Mouse (Mus musculus): Measurements from ENCODE around the gene Vav2. TPM values are rescaled to one million over a fixed set of nuclear protein-coding genes. Genes with fewer than 3 reads are reported as not detected.

The Vav2 gene
- polyA plus RNA-seq, 1 experiment from 2014 or later: 8.8 TPM

DNA sequence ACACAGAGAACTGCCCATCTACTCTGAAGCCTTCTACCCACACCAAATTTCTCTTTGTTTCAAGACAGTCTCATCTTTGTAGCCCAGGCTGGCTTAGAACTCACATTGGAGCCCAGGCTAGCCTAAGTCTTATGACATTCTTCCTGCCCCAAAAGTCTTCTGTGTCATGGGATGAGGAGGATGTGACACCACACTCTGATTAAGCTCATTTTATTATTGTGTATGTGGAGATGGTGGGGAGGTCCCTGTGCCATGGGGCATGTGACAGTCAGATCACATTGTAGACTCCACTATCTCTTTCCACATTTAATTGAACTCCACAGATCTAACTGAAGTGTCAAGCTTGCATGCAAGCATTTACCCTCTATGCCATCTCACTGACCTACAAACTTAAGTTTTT is 122.8 kb downstream of the Vav2 start:
- Histone ChIP-seq H3K4me1 (peaks cover 30% of the 10 kb centered on the region), H3K27ac (no peak overlapping the region), H3K4me2 (no peak overlapping the region), H3K9ac (no peak overlapping the region), H3K9me3 (replicated peaks) (no peaks in the 10 kb centered on the region), H3K27me3 (no peaks in the 10 kb centered on the region), H3K4me3 (no peak overlapping the region), H3K36me3 (ENCODE audit: poor library complexity, severe bottlenecking) (peaks cover under 1% of the 10 kb centered on the region; the same call in 1 of the 2 replicates)
- no peak for ATAC-seq

DNA sequence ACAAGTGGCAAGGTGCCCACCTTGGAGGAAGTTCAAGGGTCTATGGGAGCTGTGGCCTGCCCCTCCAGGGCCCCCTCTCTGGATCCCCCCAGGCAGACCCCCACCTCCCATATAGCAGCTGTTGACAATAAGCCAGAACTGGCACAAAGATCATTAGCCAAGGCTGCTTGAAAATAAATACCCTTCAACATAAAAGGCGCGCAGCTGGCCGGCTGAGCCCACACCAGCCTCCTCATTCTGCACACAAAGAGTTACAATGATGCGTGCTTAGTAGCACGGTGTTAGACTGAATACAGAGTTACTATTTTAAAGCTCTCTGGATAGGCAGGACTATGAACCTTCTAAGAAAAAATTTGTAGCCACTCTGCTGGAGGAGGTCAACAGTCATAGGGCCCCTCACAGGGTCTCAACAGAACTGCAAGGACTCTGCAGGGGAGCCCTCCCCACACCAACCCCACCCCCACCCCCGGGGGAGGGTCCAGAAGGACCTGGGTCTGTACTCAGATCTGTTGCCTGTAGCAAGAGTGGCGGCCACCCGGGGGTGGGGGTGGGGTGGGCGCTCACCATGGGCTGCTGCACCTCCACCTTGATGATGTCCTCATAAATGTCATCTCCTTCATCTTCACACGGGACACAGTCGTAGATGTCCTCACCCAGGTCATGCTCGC is 125.3 kb downstream of the Vav2 start:
- H3K4me2 ChIP-seq: peak overlapping the region; percentile 36
- peaks cover 30% of the 10 kb centered on the region for H3K4me1 ChIP-seq
- peaks cover 9% of the 10 kb centered on the region; the same call in 1 of the 2 replicates for H3K36me3 ChIP-seq (ENCODE audit: poor library complexity, severe bottlenecking)
- no peaks in the 10 kb centered on the region for H3K27me3 ChIP-seq
- WGBS: 38% methylated on average over 12 of the region's 12 CpGs
- H3K9ac ChIP-seq: no peak overlapping the region; the same call in 1 of the 2 replicates
- peak; percentile 87 for ATAC-seq
- no peaks in the 10 kb centered on the region for H3K9me3 ChIP-seq (replicated peaks)
- no peak overlapping the region for H3K4me3 ChIP-seq
- H3K27ac ChIP-seq: peak overlapping the region; percentile 96

DNA sequence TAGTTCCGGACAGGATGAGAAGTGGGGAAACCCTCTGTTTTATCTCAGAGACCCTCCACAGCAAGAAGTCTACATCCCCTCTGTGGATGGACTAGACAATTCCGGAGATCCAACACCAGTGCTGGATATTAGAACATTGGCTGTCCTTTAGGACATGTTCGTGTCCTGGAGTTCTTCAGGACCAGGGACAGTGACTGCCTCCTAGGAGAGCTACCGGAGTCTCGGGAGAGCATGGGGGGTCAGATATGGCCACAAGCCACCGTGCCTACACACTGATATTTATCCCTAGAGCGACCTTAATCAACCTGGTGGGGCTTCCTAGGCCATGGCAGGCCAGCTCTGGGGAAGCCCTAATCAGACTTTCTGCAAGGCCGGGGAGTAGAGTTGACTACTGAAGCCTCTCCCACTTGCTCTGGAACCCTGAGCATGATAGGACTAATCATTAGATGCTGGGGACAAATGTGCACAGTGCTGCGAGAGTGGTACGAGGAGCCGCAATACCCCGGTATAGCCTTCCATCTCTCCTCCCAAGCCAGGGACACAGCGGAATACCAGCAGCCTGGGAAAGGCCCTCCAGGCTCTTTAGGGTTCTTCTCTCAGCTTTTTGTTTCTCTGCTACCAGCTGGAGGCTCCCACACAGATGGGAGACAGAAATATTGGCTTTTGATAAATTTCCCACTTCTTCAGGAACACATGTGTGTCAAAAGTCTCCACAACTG is 125.9 kb downstream of the Vav2 start:
- Histone ChIP-seq H3K36me3 (ENCODE audit: poor library complexity, severe bottlenecking) (peaks cover 12% of the 10 kb centered on the region), H3K4me2 (peak overlapping the region; percentile 13; the same call in 1 of the 2 replicates), H3K27ac (peak overlapping the region; percentile 96), H3K4me3 (no peak overlapping the region), H3K27me3 (no peaks in the 10 kb centered on the region), H3K4me1 (peaks cover 30% of the 10 kb centered on the region), H3K9me3 (replicated peaks) (no peaks in the 10 kb centered on the region), H3K9ac (no peak overlapping the region)
- WGBS: 66% methylated on average over 13 of the region's 13 CpGs
- peak; percentile 64 for ATAC-seq

DNA sequence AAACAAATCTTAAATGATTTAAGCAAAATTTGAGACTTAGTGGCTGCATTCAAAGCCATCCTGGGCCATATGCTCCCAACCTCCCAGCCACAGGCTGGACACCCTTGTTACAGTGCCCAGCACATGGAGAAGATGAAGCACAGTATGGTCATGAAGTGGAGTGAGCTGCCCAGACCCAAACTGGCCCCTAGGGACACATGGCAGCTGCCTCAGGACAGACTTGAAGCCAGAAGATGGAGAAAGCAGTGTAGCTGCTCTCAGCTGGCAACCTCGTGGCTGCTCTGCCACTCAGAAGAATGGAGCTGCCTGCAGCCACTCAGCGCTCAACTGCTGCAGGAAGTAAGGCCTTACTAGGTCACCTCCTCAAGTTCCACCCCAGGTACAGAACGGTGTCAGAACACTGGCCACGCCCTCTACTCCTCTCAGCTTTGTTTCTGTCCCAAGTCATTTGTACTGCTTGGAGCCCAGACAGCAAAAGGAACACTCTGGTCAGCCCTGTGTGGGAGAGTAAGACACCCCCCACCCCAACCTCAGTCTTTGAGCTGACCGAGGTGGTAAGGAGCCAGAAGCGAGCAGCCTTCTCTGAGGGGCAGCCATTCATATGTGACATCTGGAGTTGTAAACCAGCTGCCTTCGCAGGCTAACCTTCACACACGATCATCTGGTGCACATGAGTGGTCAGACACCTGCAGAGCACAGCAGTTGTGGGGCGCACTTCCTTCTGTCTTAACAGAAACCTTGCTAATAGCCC is 130.0 kb downstream of the Vav2 start:
- 78% methylated on average over 9 of the region's 9 CpGs for WGBS
- H3K9me3 ChIP-seq (replicated peaks): no peaks in the 10 kb centered on the region
- ATAC-seq: no peak
- H3K27ac ChIP-seq: no peak overlapping the region
- no peak overlapping the region for H3K4me2 ChIP-seq
- H3K4me1 ChIP-seq: peaks cover 20% of the 10 kb centered on the region
- H3K4me3 ChIP-seq: no peak overlapping the region
- no peaks in the 10 kb centered on the region for H3K27me3 ChIP-seq
- peaks cover 27% of the 10 kb centered on the region for H3K36me3 ChIP-seq (ENCODE audit: poor library complexity, severe bottlenecking)
- no peak overlapping the region for H3K9ac ChIP-seq

DNA sequence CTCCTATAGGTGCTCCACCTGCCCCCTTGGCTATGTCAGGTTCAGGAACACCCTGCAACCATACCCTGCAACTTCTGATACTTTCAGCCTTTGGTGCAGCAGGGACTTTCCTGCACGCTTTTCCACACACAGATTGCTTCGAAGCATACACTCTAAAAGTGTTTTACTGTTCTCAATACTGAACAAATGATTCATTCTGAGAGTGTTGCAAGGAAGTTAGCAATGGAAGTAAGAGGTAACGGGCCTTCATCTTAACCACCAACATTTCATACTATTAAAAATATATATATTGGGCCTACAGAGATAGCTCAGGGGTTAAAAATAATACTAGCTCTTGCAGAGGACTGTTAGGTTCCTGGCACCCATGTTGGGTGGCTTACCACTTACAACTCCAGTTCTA is 132.1 kb downstream of the Vav2 start:
- no peak for ATAC-seq
- Histone ChIP-seq H3K9ac (no peak overlapping the region), H3K9me3 (replicated peaks) (no peaks in the 10 kb centered on the region), H3K27me3 (no peaks in the 10 kb centered on the region), H3K4me1 (0 out of 2 replicates have a peak, but pooled peaks cover 5% of the 10 kb centered on the region), H3K36me3 (ENCODE audit: poor library complexity, severe bottlenecking) (peaks cover 47% of the 10 kb centered on the region), H3K27ac (no peak overlapping the region), H3K4me2 (no peak overlapping the region), H3K4me3 (no peak overlapping the region)
- 96% methylated on average over 3 of the region's 3 CpGs for WGBS

DNA sequence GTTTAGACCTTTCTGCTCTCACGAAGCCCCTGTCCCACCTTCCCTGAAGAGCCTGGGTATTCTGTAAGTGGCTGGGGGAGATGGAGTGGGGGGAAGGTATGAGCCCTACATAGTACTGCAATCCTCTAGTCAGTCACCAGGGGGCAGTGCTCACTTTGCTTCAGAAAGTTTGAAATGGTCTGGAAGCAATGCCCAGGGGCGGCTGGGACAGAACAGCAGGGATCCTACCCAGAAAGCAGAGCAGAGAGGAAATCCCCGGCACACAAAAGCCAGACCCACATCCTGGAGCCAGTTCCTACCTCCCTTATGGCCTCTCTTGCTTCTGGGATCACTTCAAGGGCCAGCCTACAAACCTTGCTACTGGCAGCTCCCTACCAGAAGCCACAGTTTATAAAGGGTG is 137.8 kb downstream of the Vav2 start:
- H3K9me3 ChIP-seq (replicated peaks): no peaks in the 10 kb centered on the region
- peaks cover 12% of the 10 kb centered on the region; the same call in 1 of the 2 replicates for H3K4me1 ChIP-seq
- 17% methylated on average over 3 of the region's 3 CpGs for WGBS
- no peak overlapping the region for H3K4me3 ChIP-seq
- H3K27me3 ChIP-seq: no peaks in the 10 kb centered on the region
- H3K4me2 ChIP-seq: no peak overlapping the region
- ATAC-seq: peak; percentile 77
- 0 out of 2 replicates have a peak overlapping the region, but pooled peaks have one; percentile 10 for H3K9ac ChIP-seq
- H3K36me3 ChIP-seq (ENCODE audit: poor library complexity, severe bottlenecking): peaks cover 51% of the 10 kb centered on the region
- peak overlapping the region; percentile 62 for H3K27ac ChIP-seq

DNA sequence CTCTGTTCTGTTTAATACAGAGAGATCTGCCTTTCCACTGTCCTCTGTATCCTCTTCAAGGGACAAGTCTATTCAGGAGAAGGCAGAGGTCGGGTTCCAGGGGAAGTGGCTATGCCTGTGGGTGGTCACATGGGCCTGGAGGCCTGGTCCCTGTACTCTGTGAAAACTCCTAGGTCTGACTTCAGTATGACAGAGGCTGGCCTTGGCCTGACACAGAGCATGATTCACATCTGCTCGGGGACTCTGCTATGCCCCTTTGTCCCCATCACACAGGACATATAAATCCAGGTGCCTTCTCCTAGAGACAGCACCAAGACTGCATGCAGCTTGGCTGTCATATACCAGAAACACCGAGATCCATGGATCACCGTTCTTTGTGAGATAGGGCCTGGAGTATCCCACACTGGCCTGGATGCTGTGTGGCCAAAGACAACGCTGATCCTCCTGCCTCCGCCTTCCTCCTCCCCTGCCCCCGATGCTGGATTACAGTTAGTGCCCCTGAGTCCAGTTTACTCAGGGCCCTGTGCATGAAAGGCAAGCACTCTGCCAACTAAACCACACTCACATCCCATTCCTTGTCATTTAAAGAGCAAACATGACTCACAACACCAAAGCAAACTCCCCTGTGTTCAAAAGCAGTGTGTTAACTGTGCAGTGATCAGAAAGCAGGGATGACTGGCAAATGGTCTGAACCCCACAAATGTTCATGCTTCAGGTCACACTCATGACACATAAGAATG is 139.7 kb downstream of the Vav2 start:
- Histone ChIP-seq H3K9ac (no peak overlapping the region), H3K4me1 (peaks cover 7% of the 10 kb centered on the region; the same call in 1 of the 2 replicates), H3K4me2 (no peak overlapping the region), H3K36me3 (ENCODE audit: poor library complexity, severe bottlenecking) (peaks cover 56% of the 10 kb centered on the region), H3K27me3 (no peaks in the 10 kb centered on the region), H3K27ac (no peak overlapping the region), H3K9me3 (replicated peaks) (no peaks in the 10 kb centered on the region), H3K4me3 (no peak overlapping the region)
- no peak for ATAC-seq
- WGBS: 86% methylated on average over 7 of the region's 7 CpGs

DNA sequence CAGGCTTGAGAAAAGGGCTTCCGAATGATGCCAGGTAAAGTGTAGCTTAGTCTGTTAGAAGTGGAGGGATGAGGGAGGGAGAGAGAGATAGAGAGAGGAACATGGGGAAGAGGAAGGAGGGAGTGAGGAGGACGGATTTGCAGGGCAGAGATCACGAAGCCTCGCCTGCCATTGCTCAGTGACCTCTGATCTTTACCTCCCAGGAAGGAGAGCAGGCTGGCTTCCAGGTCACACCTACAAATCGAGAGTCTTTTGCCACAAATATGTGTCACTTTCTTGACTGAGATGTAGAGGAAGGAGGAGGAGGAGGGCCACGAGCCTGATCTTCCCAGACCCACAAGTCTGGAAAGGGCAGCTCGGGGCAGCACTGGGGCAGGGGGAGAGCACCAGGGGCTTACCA is 142.4 kb downstream of the Vav2 start:
- Histone ChIP-seq H3K36me3 (ENCODE audit: poor library complexity, severe bottlenecking) (peaks cover 45% of the 10 kb centered on the region), H3K9ac (no peak overlapping the region), H3K4me1 (peaks cover 4% of the 10 kb centered on the region; the same call in 1 of the 2 replicates)

DNA sequence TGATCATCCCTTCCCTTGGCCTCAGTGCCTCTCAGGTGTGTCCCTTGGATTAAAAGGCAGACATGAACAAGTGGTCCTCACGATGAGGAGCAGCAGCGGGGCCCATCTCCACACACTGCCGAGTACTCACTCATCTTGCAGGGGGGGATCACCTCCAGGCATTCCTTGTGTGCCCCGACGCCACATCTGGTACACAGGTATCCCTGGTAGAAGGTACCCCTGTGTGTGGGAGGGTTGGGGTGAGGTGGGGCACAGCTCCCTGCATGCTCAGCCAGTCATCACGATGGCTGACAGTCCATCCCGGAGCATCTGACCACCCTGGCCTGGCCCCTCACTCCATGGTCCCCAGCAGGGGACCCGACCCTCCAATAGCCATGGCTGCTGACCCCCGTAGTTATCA is 145.1 kb downstream of the Vav2 start:
- H3K36me3 ChIP-seq (ENCODE audit: poor library complexity, severe bottlenecking): peaks cover 53% of the 10 kb centered on the region
- no peak overlapping the region for H3K4me2 ChIP-seq
- no peaks in the 10 kb centered on the region for H3K9me3 ChIP-seq (replicated peaks)
- 89% methylated on average over 9 of the region's 9 CpGs for WGBS
- no peak overlapping the region for H3K4me3 ChIP-seq
- H3K27ac ChIP-seq: no peak overlapping the region
- H3K9ac ChIP-seq: no peak overlapping the region
- no peaks in the 10 kb centered on the region for H3K4me1 ChIP-seq
- H3K27me3 ChIP-seq: no peaks in the 10 kb centered on the region
- no peak for ATAC-seq

More for the DNA sequence above, 142.4 kb downstream of the Vav2 start:
- Histone ChIP-seq H3K4me2 (no peak overlapping the region), H3K27ac (no peak overlapping the region), H3K9me3 (replicated peaks) (no peaks in the 10 kb centered on the region), H3K4me3 (no peak overlapping the region), H3K27me3 (no peaks in the 10 kb centered on the region)
- ATAC-seq: no peak
- WGBS: 75% methylated on average over 7 of the region's 7 CpGs

DNA sequence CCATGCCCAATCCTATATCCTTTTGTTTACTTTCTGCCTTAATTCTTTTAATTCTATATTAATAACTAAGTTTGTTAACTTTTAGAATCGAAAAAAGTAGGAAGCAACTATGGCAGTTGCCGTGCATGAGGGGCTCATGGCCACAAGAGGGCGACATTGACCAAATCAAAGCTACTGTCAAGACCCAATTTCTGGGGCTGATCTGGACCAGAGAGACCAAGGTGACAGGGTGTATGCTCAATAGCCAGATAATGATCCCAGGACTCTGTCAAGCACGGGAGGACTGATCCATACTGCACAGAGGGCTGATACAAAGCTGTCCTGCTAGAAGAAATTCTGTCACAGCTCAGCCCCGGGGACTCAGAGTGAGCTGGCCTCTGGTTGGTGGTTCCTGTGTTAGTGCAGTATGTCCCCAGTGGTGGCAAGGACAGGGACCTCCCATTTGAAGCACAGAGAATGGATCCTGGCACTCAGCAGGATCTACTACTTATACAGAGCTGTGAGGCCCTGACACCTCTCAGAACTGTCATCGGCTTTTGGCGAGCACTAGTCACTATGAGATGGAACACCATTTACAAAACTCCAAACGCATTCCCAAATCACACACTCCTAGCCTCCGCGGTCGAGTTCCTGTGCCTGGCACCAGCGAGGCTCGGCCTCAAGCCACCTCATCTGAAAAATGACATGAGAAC is 145.8 kb downstream of the Vav2 start:
- no peak overlapping the region for H3K4me2 ChIP-seq
- no peaks in the 10 kb centered on the region for H3K4me1 ChIP-seq
- no peak overlapping the region for H3K9ac ChIP-seq
- no peak overlapping the region for H3K27ac ChIP-seq
- no peaks in the 10 kb centered on the region for H3K27me3 ChIP-seq
- peaks cover 58% of the 10 kb centered on the region for H3K36me3 ChIP-seq (ENCODE audit: poor library complexity, severe bottlenecking)
- WGBS: 72% methylated on average over 13 of the region's 13 CpGs
- H3K9me3 ChIP-seq (replicated peaks): no peaks in the 10 kb centered on the region
- peak; percentile 67; the same call in 1 of the 2 replicates for ATAC-seq
- no peak overlapping the region for H3K4me3 ChIP-seq

DNA sequence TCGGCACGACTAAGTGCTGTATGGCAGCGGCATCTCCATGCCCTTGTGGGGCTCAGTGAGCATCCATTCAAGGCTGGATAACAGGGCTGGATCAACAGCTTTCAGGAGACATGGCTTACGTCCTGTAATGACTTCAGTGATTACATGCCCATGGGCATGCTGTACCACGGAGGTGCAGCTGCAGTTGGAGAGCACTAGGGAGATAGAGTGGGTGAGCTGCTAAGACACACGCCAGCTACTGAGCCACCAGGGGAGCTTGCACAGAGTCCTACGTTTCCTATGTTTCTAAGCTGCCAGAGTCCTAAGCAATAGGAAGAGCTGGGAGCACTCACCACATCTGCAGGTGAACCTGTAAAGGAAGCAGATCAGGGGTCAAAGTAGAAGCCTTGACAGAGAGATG is 148.0 kb downstream of the Vav2 start:
- Histone ChIP-seq H3K9me3 (replicated peaks) (peaks cover 8% of the 10 kb centered on the region; the same call in 1 of the 2 replicates), H3K27ac (no peak overlapping the region), H3K4me1 (no peaks in the 10 kb centered on the region), H3K36me3 (ENCODE audit: poor library complexity, severe bottlenecking) (peaks cover 69% of the 10 kb centered on the region), H3K4me3 (no peak overlapping the region), H3K4me2 (no peak overlapping the region), H3K27me3 (no peaks in the 10 kb centered on the region), H3K9ac (no peak overlapping the region)
- WGBS: 92% methylated on average over 7 of the region's 7 CpGs
- no peak for ATAC-seq

Data from forebrain, embryonic 13.5 days (tissue).